Mouse (Mus musculus): ENCODE measurements at regions not wholly inside any gene's neighbourhood (a gene's known extent, or its start where the extent isn't known, plus 50 kb on each side); places are given as distances from the start of the nearest gene placed in this dataset.

GRCm38 (mm10) chr16:75304743-75305142 is 281.1 kb downstream of the Lipi start:
- DNase-seq: no peak
- no peak overlapping the region for H3K4me3 ChIP-seq (ENCODE audit: low read depth, low read length)
- ATAC-seq: no peak
- no peak overlapping the region for H3K9ac ChIP-seq
- H3K4me1 ChIP-seq (ENCODE audit: insufficient read depth): no peaks in the 10 kb centered on the region
- H3K27ac ChIP-seq (ENCODE audit: low read depth, low read length): no peak overlapping the region
- H3K36me3 ChIP-seq (ENCODE audit: insufficient read depth): no peaks in the 10 kb centered on the region
- 78% methylated on average over 4 of the region's 4 CpGs for WGBS
- H3K27me3 ChIP-seq (ENCODE audit: insufficient read depth, low read length): no peaks in the 10 kb centered on the region
- no peak overlapping the region for H3K4me2 ChIP-seq (ENCODE audit: low read depth)
- TF ChIP-seq CTCF (IDR thresholded peaks at IDR 0.05; ENCODE audit: low read depth): no peak
- no peaks in the 10 kb centered on the region for H3K9me3 ChIP-seq (ENCODE audit: low read length)

- Histone ChIP-seq H3K27ac (ENCODE audit: low read depth, low read length) (no peak overlapping the region), H3K4me3 (ENCODE audit: low read depth, low read length) (no peak overlapping the region), H3K4me2 (ENCODE audit: low read depth) (no peak overlapping the region), H3K9me3 (ENCODE audit: low read length) (no peaks in the 10 kb centered on the region), H3K27me3 (ENCODE audit: insufficient read depth, low read length) (no peaks in the 10 kb centered on the region), H3K36me3 (ENCODE audit: insufficient read depth) (no peaks in the 10 kb centered on the region), H3K9ac (no peak overlapping the region), H3K4me1 (ENCODE audit: insufficient read depth) (no peaks in the 10 kb centered on the region)
- no peak for TF ChIP-seq CTCF (IDR thresholded peaks at IDR 0.05; ENCODE audit: low read depth)
- ATAC-seq (no peak), DNase-seq (no peak)
- whole genome bisulfite sequencing: 99% methylated on average over 3 of the region's 3 CpGs
These were observed 288.4 kb downstream of the Lipi start for GRCm38 (mm10) chr16:75297416-75297815.

DNA sequence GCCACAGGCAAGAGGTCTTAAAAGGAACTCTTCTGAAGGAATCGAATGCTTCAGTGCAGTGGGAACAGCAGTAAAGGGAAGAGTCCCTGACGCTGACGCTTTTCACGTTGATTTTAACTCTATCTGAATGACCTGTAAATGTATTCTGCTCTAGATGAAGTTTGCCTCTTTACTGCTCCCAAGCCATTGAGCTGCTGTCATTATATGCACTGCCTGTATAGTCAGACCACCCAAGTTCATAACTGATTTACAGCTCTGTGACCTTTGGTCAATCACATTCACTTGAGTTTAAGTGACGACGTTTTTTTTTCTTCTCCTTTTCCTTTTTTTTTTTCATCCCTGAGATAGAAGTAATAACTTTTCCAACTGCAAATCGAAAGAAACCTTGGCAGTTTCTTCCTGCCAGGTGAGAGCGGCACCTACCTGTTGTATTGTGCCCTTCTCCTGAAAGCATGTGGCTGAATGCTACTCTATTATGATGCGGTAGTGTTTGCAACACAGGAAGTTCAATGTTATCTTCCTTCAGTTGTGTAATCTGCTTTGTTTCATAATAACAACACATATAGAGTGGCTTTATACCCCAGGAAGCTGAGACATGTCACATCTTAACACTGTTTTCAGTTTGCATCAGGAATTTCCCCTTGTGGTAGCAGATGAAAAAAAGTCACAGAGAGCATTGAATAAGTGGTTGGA is 293.0 kb downstream of the Lipi start:
- Histone ChIP-seq H3K27me3 (ENCODE audit: insufficient read depth, low read length) (no peaks in the 10 kb centered on the region), H3K36me3 (ENCODE audit: insufficient read depth) (no peaks in the 10 kb centered on the region), H3K9me3 (ENCODE audit: low read length) (no peaks in the 10 kb centered on the region), H3K4me1 (ENCODE audit: insufficient read depth) (no peaks in the 10 kb centered on the region), H3K4me3 (ENCODE audit: low read depth, low read length) (no peak overlapping the region), H3K4me2 (ENCODE audit: low read depth) (no peak overlapping the region), H3K27ac (ENCODE audit: low read depth, low read length) (no peak overlapping the region), H3K9ac (no peak overlapping the region)
- ATAC-seq (no peak), DNase-seq (no peak)
- 82% methylated on average over 9 of the region's 9 CpGs for whole genome bisulfite sequencing
- TF ChIP-seq CTCF (IDR thresholded peaks at IDR 0.05; ENCODE audit: low read depth): no peak

GRCm38 (mm10) chr16:75291194-75291593 is 294.7 kb downstream of the Lipi start:
- Histone ChIP-seq H3K4me3 (ENCODE audit: low read depth, low read length) (no peak overlapping the region), H3K27me3 (ENCODE audit: insufficient read depth, low read length) (no peaks in the 10 kb centered on the region), H3K9ac (no peak overlapping the region), H3K27ac (ENCODE audit: low read depth, low read length) (no peak overlapping the region), H3K4me2 (ENCODE audit: low read depth) (no peak overlapping the region), H3K4me1 (ENCODE audit: insufficient read depth) (no peaks in the 10 kb centered on the region), H3K36me3 (ENCODE audit: insufficient read depth) (no peaks in the 10 kb centered on the region), H3K9me3 (ENCODE audit: low read length) (no peaks in the 10 kb centered on the region)
- no peak for ATAC-seq
- 50% methylated on average over 4 of the region's 4 CpGs for WGBS
- peak; percentile 59 for TF ChIP-seq CTCF (IDR thresholded peaks at IDR 0.05; ENCODE audit: low read depth)
- DNase-seq: peak; percentile 16

DNA sequence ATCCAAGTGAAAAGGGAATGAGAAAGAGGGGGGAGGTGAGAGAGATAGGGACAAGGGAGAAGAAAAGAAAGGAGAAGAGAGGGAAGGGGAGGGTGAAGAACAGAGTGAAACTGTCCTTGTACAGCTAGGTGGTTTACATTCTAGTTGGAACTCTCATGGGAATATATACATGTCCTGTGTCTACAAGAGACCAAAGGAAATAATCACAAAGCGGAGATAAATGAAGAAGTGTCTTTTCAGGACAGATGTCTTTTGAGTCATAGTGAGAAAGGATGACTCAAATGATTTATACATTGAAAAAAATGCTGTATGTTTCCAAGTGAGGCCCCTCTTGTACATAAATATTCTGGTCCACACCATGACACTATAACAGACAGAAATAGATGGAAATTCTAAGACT is 298.7 kb downstream of the Lipi start:
- no peaks in the 10 kb centered on the region for H3K9me3 ChIP-seq (ENCODE audit: low read length)
- no peak overlapping the region for H3K4me3 ChIP-seq (ENCODE audit: low read depth, low read length)
- no peak overlapping the region for H3K4me2 ChIP-seq (ENCODE audit: low read depth)
- TF ChIP-seq CTCF (IDR thresholded peaks at IDR 0.05; ENCODE audit: low read depth): no peak
- no peak overlapping the region for H3K27ac ChIP-seq (ENCODE audit: low read depth, low read length)
- H3K36me3 ChIP-seq (ENCODE audit: insufficient read depth): no peaks in the 10 kb centered on the region
- no peaks in the 10 kb centered on the region for H3K27me3 ChIP-seq (ENCODE audit: insufficient read depth, low read length)
- H3K9ac ChIP-seq: no peak overlapping the region
- WGBS: 85% methylated on average over 1 of the region's 1 CpGs
- ATAC-seq (no peak), DNase-seq (no peak)
- H3K4me1 ChIP-seq (ENCODE audit: insufficient read depth): no peaks in the 10 kb centered on the region

DNA sequence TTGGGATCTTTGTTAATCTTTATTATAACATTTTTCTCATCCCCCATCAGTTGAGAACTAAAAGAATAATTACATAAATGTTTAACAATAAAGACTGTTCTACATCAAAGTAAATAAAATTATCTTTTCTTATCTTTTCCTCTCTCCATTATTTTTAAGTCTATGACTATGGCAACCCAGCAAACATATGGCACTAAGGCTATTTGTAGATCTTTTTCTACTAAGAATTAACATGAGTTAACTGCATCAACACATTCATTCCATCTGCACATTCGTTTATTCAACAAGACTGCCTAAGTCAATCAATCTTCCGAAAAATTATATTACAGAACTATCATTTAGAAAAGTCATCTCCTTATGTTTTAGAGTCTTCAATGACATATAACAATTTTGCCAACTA is 300.1 kb downstream of the Lipi start:
- Histone ChIP-seq H3K9ac (no peak overlapping the region), H3K4me3 (ENCODE audit: low read depth, low read length) (no peak overlapping the region), H3K27ac (ENCODE audit: low read depth, low read length) (no peak overlapping the region), H3K9me3 (ENCODE audit: low read length) (no peaks in the 10 kb centered on the region), H3K4me2 (ENCODE audit: low read depth) (no peak overlapping the region), H3K27me3 (ENCODE audit: insufficient read depth, low read length) (no peaks in the 10 kb centered on the region), H3K36me3 (ENCODE audit: insufficient read depth) (no peaks in the 10 kb centered on the region), H3K4me1 (ENCODE audit: insufficient read depth) (no peaks in the 10 kb centered on the region)
- DNase-seq (no peak), ATAC-seq (no peak)
- TF ChIP-seq CTCF (IDR thresholded peaks at IDR 0.05; ENCODE audit: low read depth): no peak
- 63% methylated on average over 2 of the region's 2 CpGs for WGBS

DNA sequence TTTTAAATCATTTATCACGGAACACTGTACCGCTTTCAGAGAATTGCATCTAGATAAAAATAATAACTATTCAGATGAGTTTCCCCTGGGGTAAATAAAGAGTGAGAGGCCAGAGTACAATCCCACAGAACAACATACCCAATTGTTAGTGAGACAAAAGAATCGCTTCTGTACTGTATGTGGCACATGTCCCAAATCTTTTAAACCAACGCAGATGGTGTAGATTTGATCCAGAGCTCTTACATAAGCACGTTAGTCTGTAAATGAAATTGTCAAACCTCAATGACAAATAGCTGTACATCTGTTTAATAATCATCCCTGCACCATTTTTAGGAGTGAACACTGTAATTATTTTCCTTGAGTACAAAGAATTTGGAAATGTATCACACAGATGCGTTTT is 322.0 kb downstream of the Lipi start:
- Histone ChIP-seq H3K4me1 (ENCODE audit: insufficient read depth) (no peaks in the 10 kb centered on the region), H3K9ac (no peak overlapping the region), H3K27me3 (ENCODE audit: insufficient read depth, low read length) (no peaks in the 10 kb centered on the region), H3K36me3 (ENCODE audit: insufficient read depth) (no peaks in the 10 kb centered on the region), H3K4me2 (ENCODE audit: low read depth) (no peak overlapping the region), H3K27ac (ENCODE audit: low read depth, low read length) (no peak overlapping the region), H3K9me3 (ENCODE audit: low read length) (no peaks in the 10 kb centered on the region), H3K4me3 (ENCODE audit: low read depth, low read length) (no peak overlapping the region)
- 46% methylated on average over 6 of the region's 6 CpGs for WGBS
- no peak for ATAC-seq
- TF ChIP-seq CTCF (IDR thresholded peaks at IDR 0.05; ENCODE audit: low read depth): no peak
- DNase-seq: peak; percentile 54
